Mouse (Mus musculus) embryonic facial prominence, embryonic 14.5 days (tissue): Measurements from ENCODE around the gene Gm5580. TPM values are rescaled to one million over a fixed set of nuclear protein-coding genes. Genes with fewer than 3 reads are reported as not detected.
"Not testable (repeated sequence)": the region's sequence is repeated elsewhere in the genome, so short reads cannot be mapped to it uniquely, and the experiment has no call there.

ENCODE experiments used
- ATAC-seq: fragments of 200-750 bp; cut with Nextera tagmentation; 2 replicates; pipeline ENCODE4 v1.8.0; 2017; ENCODE audit warnings: low read depth, moderate number of reproducible peaks, moderate TSS enrichment
- DNase-seq: peaks from one replicate; pipeline ENCODE4 v3.0.0-alpha.2; 2015; ENCODE audit warnings: low spot score
- H3K27ac ChIP-seq: fragments of 300-500 bp; sonication (generic); replicated peaks from 2 replicates; pipeline ENCODE4 v1.5.1; 2014; ENCODE audit warnings: low read depth, mild to moderate bottlenecking, low read length, moderate library complexity
- H3K27me3 ChIP-seq: fragments of 300-500 bp; sonication (generic); replicated peaks from 2 replicates; pipeline ENCODE4 v1.6.1; 2014; ENCODE audit warnings: low read length; ENCODE audit not compliant: control insufficient read depth, insufficient read depth
- H3K36me3 ChIP-seq: fragments of 300-500 bp; sonication (generic); 2 replicates; pipeline ENCODE4 v1.6.1; 2014; ENCODE audit warnings: low read length, mixed read lengths; ENCODE audit not compliant: control insufficient read depth, insufficient read depth
- H3K4me1 ChIP-seq: fragments of 300-500 bp; sonication (generic); 2 replicates; pipeline ENCODE4 v1.6.1; 2014; ENCODE audit warnings: antibody characterized with exemption, low read length; ENCODE audit not compliant: control insufficient read depth, insufficient read depth
- H3K4me2 ChIP-seq: fragments of 300-500 bp; sonication (generic); 2 replicates; pipeline ENCODE4 v1.6.1; 2014; ENCODE audit warnings: low read depth, mild to moderate bottlenecking, low read length, moderate library complexity, mixed read lengths
- H3K4me3 ChIP-seq: fragments of 300-500 bp; sonication (generic); 2 replicates; pipeline ENCODE4 v1.5.1; 2014; ENCODE audit warnings: low read depth, mild to moderate bottlenecking, low read length
- H3K9ac ChIP-seq: fragments of 300-500 bp; sonication (generic); 2 replicates; pipeline ENCODE4 v1.6.1; 2014; ENCODE audit warnings: low read depth, mild to moderate bottlenecking, low read length, moderate library complexity, mixed read lengths
- H3K9me3 ChIP-seq: fragments of 300-500 bp; sonication (generic); 2 replicates; pipeline ENCODE4 v1.6.1; 2016; ENCODE audit warnings: low read length; ENCODE audit not compliant: control insufficient read depth
- WGBS: fragments of 180-500 bp; shearing (Covaris S2); extraction: QIAGEN DNeasy Blood & Tissue Kit; methylation state at CpG from one replicate; pipeline ENCODE4 v1.1.7; 2014; 5-methylcytosine and 5-hydroxymethylcytosine counted together
- polyA plus RNA-seq: library from polyadenylated mRNA; unstranded; fragments of >200 nt; fragmentation: Nextera tagmentation; extraction: Ambion mirVana; gene quantifications from 2 replicates; pipeline ENCODE4 v1.2.1, GENCODE M21; 2014

Gm5580 gene
- 0.35 and 0.38 TPM in 2 replicates for polyA plus RNA-seq

- DNase-seq, H3K4me3 ChIP-seq, H3K36me3 ChIP-seq, H3K4me2 ChIP-seq, H3K9me3 ChIP-seq, H3K4me1 ChIP-seq, H3K27me3 ChIP-seq, ATAC-seq, H3K9ac ChIP-seq, H3K27ac ChIP-seq: not testable (repeated sequence)
- WGBS: 96% methylated on average over 11 of the region's 11 CpGs
Measured at GRCm38 (mm10) chr6:116550841-116551240, at the start of gene Gm5580. Gm5580 (plus strand) TSS chr6:116551141.

GRCm38 (mm10) chr6:116506302-116507003 is 44.5 kb upstream of the Gm5580 start, which contains the start of gene Olfr212:
Olfr212 (plus strand) TSS chr6:116506516.
- peaks cover 11% of the 10 kb centered on the region; the same call in 1 of the 2 replicates for H3K9me3 ChIP-seq
- H3K4me1 ChIP-seq, ATAC-seq, H3K4me3 ChIP-seq, H3K9ac ChIP-seq, H3K36me3 ChIP-seq, H3K4me2 ChIP-seq, H3K27me3 ChIP-seq, DNase-seq, H3K27ac ChIP-seq: not testable (repeated sequence)
- WGBS: 92% methylated on average over 19 of the region's 20 CpGs

- H3K27ac ChIP-seq: no peak overlapping the region
- no peaks in the 10 kb centered on the region for H3K9me3 ChIP-seq
- no peak for DNase-seq
Measured at GRCm38 (mm10) chr6:116514832-116515231, 36.1 kb upstream of the Gm5580 start.

GRCm38 (mm10) chr6:116538156-116538555 is 12.8 kb upstream of the Gm5580 start, which contains the start of gene Olfr213:
Olfr213 (plus strand) TSS chr6:116538456.
- DNase-seq: no peak

More at GRCm38 (mm10) chr6:116514832-116515231, 36.1 kb upstream of the Gm5580 start:
- H3K9ac ChIP-seq: no peak overlapping the region
- no peak overlapping the region for H3K4me3 ChIP-seq
- H3K4me1 ChIP-seq: no peaks in the 10 kb centered on the region
- no peak for ATAC-seq
- no peak overlapping the region for H3K4me2 ChIP-seq
- H3K36me3 ChIP-seq: no peaks in the 10 kb centered on the region
- no peaks in the 10 kb centered on the region for H3K27me3 ChIP-seq

GRCm38 (mm10) chr6:116542500-116542899 is 8.4 kb upstream of the Gm5580 start:
- no peaks in the 10 kb centered on the region for H3K4me1 ChIP-seq
- H3K4me2 ChIP-seq: no peak overlapping the region
- H3K27ac ChIP-seq: no peak overlapping the region
- no peak overlapping the region for H3K9ac ChIP-seq
- H3K27me3 ChIP-seq: no peaks in the 10 kb centered on the region
- no peaks in the 10 kb centered on the region for H3K9me3 ChIP-seq
- no peak for DNase-seq
- H3K4me3 ChIP-seq: no peak overlapping the region
- WGBS: 87% methylated on average over 2 of the region's 2 CpGs
- ATAC-seq: no peak
- no peaks in the 10 kb centered on the region for H3K36me3 ChIP-seq

More at GRCm38 (mm10) chr6:116538156-116538555, 12.8 kb upstream of the Gm5580 start, which contains the start of gene Olfr213:
- Histone ChIP-seq H3K9me3 (no peaks in the 10 kb centered on the region), H3K4me2 (no peak within 1 kb of the TSS), H3K27ac (no peak within 1 kb of the TSS), H3K36me3 (no peaks in the 10 kb centered on the region), H3K9ac (no peak within 1 kb of the TSS), H3K4me1 (no peaks in the 10 kb centered on the region), H3K27me3 (no peaks in the 10 kb centered on the region), H3K4me3 (no peak within 1 kb of the TSS)
- WGBS: 81% methylated on average over 1 of the region's 1 CpGs
- ATAC-seq: no peak

GRCm38 (mm10) chr6:116553935-116554334 is 3.0 kb downstream of the Gm5580 start, which contains the start of gene Olfr214:
Olfr214 (plus strand) TSS chr6:116554235.
- Histone ChIP-seq H3K4me3 (no peak within 1 kb of the TSS), H3K9me3 (no peaks in the 10 kb centered on the region), H3K4me2 (no peak within 1 kb of the TSS), H3K27ac (no peak within 1 kb of the TSS), H3K4me1 (peaks cover 4% of the 10 kb centered on the region; the same call in 1 of the 2 replicates), H3K9ac (no peak within 1 kb of the TSS), H3K36me3 (no peaks in the 10 kb centered on the region), H3K27me3 (no peaks in the 10 kb centered on the region)
- DNase-seq: no peak
- no peak for ATAC-seq
- WGBS: 40% methylated on average over 1 of the region's 1 CpGs

GRCm38 (mm10) chr6:116554952-116555351 is 4.0 kb downstream of the Gm5580 start:
- DNase-seq (no peak), ATAC-seq (no peak)
- no peaks in the 10 kb centered on the region for H3K9me3 ChIP-seq
- 64% methylated on average over 3 of the region's 3 CpGs for WGBS
- peaks cover 4% of the 10 kb centered on the region; the same call in 1 of the 2 replicates for H3K4me1 ChIP-seq
- no peak overlapping the region for H3K4me3 ChIP-seq
- no peaks in the 10 kb centered on the region for H3K36me3 ChIP-seq
- no peak overlapping the region for H3K4me2 ChIP-seq
- no peak overlapping the region for H3K27ac ChIP-seq
- H3K9ac ChIP-seq: no peak overlapping the region
- H3K27me3 ChIP-seq: no peaks in the 10 kb centered on the region

- H3K9me3 ChIP-seq: no peaks in the 10 kb centered on the region
- DNase-seq: peak; percentile 40
- H3K9ac ChIP-seq: no peak overlapping the region
- H3K36me3 ChIP-seq: no peaks in the 10 kb centered on the region
- H3K4me3 ChIP-seq: no peak overlapping the region
- H3K4me1 ChIP-seq: no peaks in the 10 kb centered on the region
- 25% methylated on average over 3 of the region's 3 CpGs for WGBS
- no peak overlapping the region for H3K4me2 ChIP-seq
- no peak overlapping the region for H3K27ac ChIP-seq
- H3K27me3 ChIP-seq: no peaks in the 10 kb centered on the region
- ATAC-seq: no peak
Measured at GRCm38 (mm10) chr6:116569834-116570233, 18.9 kb downstream of the Gm5580 start.

- DNase-seq (peak; percentile 3), ATAC-seq (no peak)
- Histone ChIP-seq H3K27ac (no peak within 1 kb of the TSS), H3K27me3 (no peaks in the 10 kb centered on the region), H3K4me2 (no peak within 1 kb of the TSS), H3K4me1 (no peaks in the 10 kb centered on the region), H3K9me3 (no peaks in the 10 kb centered on the region), H3K36me3 (no peaks in the 10 kb centered on the region), H3K4me3 (no peak within 1 kb of the TSS), H3K9ac (no peak within 1 kb of the TSS)
- 60% methylated on average over 4 of the region's 4 CpGs for WGBS
Measured at GRCm38 (mm10) chr6:116584095-116584494, 33.2 kb downstream of the Gm5580 start, which contains the start of gene Olfr215. Olfr215 (minus strand) TSS chr6:116584195.
